Mouse (Mus musculus) embryonic facial prominence, embryonic 11.5 days (tissue): ENCODE data around the gene Col1a2. TPM values are rescaled to one million over a fixed set of nuclear protein-coding genes. Genes with fewer than 3 reads are reported as not detected.
A peak's percentile ranks its signal among the peaks of the same experiment; 100 is the strongest.

ENCODE experiments used
- ATAC-seq: fragments of 200-750 bp; cut with Nextera tagmentation; replicated peaks from 2 replicates; pipeline ENCODE4 v1.8.0; 2017; ENCODE audit warnings: low read depth; ENCODE audit not compliant: insufficient number of reproducible peaks, low FRiP score, low TSS enrichment
- DNase-seq: peaks from one replicate; pipeline ENCODE4 v3.0.0-alpha.2; 2015; ENCODE audit warnings: low spot score
- H3K27ac ChIP-seq: fragments of 300-500 bp; sonication (generic); replicated peaks from 2 replicates; pipeline ENCODE4 v1.5.1; 2014; ENCODE audit warnings: mild to moderate bottlenecking, low read depth, low read length, control low read depth
- H3K27me3 ChIP-seq: fragments of 300-500 bp; sonication (generic); 2 replicates; pipeline ENCODE4 v1.6.1; 2014; ENCODE audit warnings: mild to moderate bottlenecking, low read length, moderate library complexity, mixed read lengths; ENCODE audit not compliant: control insufficient read depth, insufficient read depth
- H3K36me3 ChIP-seq: fragments of 300-500 bp; sonication (generic); replicated peaks from 2 replicates; pipeline ENCODE4 v1.6.1; 2014; ENCODE audit warnings: low read depth, mild to moderate bottlenecking, low read length, moderate library complexity, mixed read lengths; ENCODE audit not compliant: control insufficient read depth, insufficient read depth
- H3K4me1 ChIP-seq: fragments of 300-500 bp; sonication (generic); 2 replicates; pipeline ENCODE4 v1.6.1; 2014; ENCODE audit warnings: low read length, mixed read lengths; ENCODE audit not compliant: control insufficient read depth, insufficient read depth
- H3K4me2 ChIP-seq: fragments of 300-500 bp; sonication (generic); 2 replicates; pipeline ENCODE4 v1.6.1; 2014; ENCODE audit warnings: low read depth, mild to moderate bottlenecking, control low read depth, low read length, moderate library complexity
- H3K4me3 ChIP-seq: fragments of 300-500 bp; sonication (generic); 2 replicates; pipeline ENCODE4 v1.5.1; 2014; ENCODE audit warnings: low read depth, low read length, control low read depth
- H3K9ac ChIP-seq: fragments of 300-500 bp; sonication (generic); replicated peaks from 2 replicates; pipeline ENCODE4 v1.6.1; 2014; ENCODE audit warnings: mild to moderate bottlenecking, control low read depth, low read length
- H3K9me3 ChIP-seq: fragments of 300-500 bp; sonication (generic); replicated peaks from 2 replicates; pipeline ENCODE4 v1.6.1; 2016; ENCODE audit warnings: mild to moderate bottlenecking, low read length, inconsistent platforms, mixed read lengths; ENCODE audit not compliant: control insufficient read depth
- WGBS: fragments of 180-500 bp; shearing (Covaris S2); extraction: QIAGEN DNeasy Blood & Tissue Kit; methylation state at CpG from one replicate; pipeline ENCODE4 v1.1.7; 2014; 5-methylcytosine and 5-hydroxymethylcytosine counted together
- polyA plus RNA-seq: library from polyadenylated mRNA; unstranded; fragments of >200 nt; fragmentation: Nextera tagmentation; extraction: Ambion mirVana; gene quantifications from 2 replicates; pipeline ENCODE4 v1.2.1, GENCODE M21; 2014

Gene Col1a2
- polyA plus RNA-seq, 1 experiment from 2014 or later, result 225 TPM

GRCm38 (mm10) chr6:4528439-4528838 lies 23.8 kb downstream of the Col1a2 start:
- no peak overlapping the region for H3K4me3 ChIP-seq
- no peak for ATAC-seq
- WGBS, result 89% methylated on average over 7 of the region's 7 CpGs
- H3K4me2 ChIP-seq, result no peak overlapping the region
- no peak for DNase-seq
- H3K27me3 ChIP-seq, result no peaks in the 10 kb centered on the region
- H3K27ac ChIP-seq, result no peak overlapping the region
- H3K4me1 ChIP-seq, result no peaks in the 10 kb centered on the region
- peaks cover 10% of the 10 kb centered on the region for H3K36me3 ChIP-seq
- no peaks in the 10 kb centered on the region for H3K9me3 ChIP-seq
- no peak overlapping the region for H3K9ac ChIP-seq

- ATAC-seq (no peak), DNase-seq (no peak)
- Histone ChIP-seq H3K36me3 (peaks cover 16% of the 10 kb centered on the region), H3K4me1 (no peaks in the 10 kb centered on the region), H3K9me3 (no peaks in the 10 kb centered on the region), H3K4me3 (no peak overlapping the region), H3K27ac (no peak overlapping the region), H3K9ac (no peak overlapping the region), H3K4me2 (no peak overlapping the region), H3K27me3 (no peaks in the 10 kb centered on the region)
- WGBS, result 81% methylated on average over 4 of the region's 4 CpGs
Measured at GRCm38 (mm10) chr6:4530986-4531385, 26.4 kb downstream of the Col1a2 start.

- no peak overlapping the region for H3K4me2 ChIP-seq
- H3K9ac ChIP-seq, result no peak overlapping the region
- H3K27me3 ChIP-seq, result no peaks in the 10 kb centered on the region
- H3K9me3 ChIP-seq, result no peaks in the 10 kb centered on the region
- no peak overlapping the region for H3K27ac ChIP-seq
- ATAC-seq (no peak), DNase-seq (no peak)
- peaks cover 16% of the 10 kb centered on the region for H3K36me3 ChIP-seq
- no peak overlapping the region for H3K4me3 ChIP-seq
- WGBS, result 82% methylated on average over 1 of the region's 1 CpGs
- no peaks in the 10 kb centered on the region for H3K4me1 ChIP-seq
Measured at GRCm38 (mm10) chr6:4532898-4533297, 28.3 kb downstream of the Col1a2 start.

- Histone ChIP-seq H3K27me3 (no peaks in the 10 kb centered on the region), H3K4me1 (no peaks in the 10 kb centered on the region), H3K4me2 (no peak overlapping the region), H3K36me3 (peaks cover 17% of the 10 kb centered on the region), H3K27ac (no peak overlapping the region), H3K4me3 (no peak overlapping the region), H3K9ac (no peak overlapping the region), H3K9me3 (no peaks in the 10 kb centered on the region)
- ATAC-seq (no peak), DNase-seq (no peak)
- WGBS, result 85% methylated on average over 8 of the region's 8 CpGs
Measured at GRCm38 (mm10) chr6:4534462-4535079, 30.0 kb downstream of the Col1a2 start.

GRCm38 (mm10) chr6:4541926-4542715 lies 37.5 kb downstream of the Col1a2 start:
- Histone ChIP-seq H3K4me1 (no peaks in the 10 kb centered on the region), H3K4me3 (no peak overlapping the region), H3K9me3 (no peaks in the 10 kb centered on the region), H3K4me2 (no peak overlapping the region), H3K27me3 (no peaks in the 10 kb centered on the region), H3K9ac (no peak overlapping the region), H3K36me3 (peaks cover 11% of the 10 kb centered on the region), H3K27ac (no peak overlapping the region)
- ATAC-seq, result no peak
- WGBS, result 88% methylated on average over 7 of the region's 7 CpGs
- DNase-seq, result no peak

GRCm38 (mm10) chr6:4544554-4544953 lies 39.9 kb downstream of the Col1a2 start:
- Histone ChIP-seq H3K9ac (no peak overlapping the region), H3K36me3 (peaks cover 4% of the 10 kb centered on the region; the same call in 1 of the 2 replicates), H3K27ac (no peak overlapping the region), H3K4me2 (no peak overlapping the region), H3K9me3 (no peaks in the 10 kb centered on the region), H3K4me3 (no peak overlapping the region), H3K27me3 (no peaks in the 10 kb centered on the region), H3K4me1 (no peaks in the 10 kb centered on the region)
- WGBS, result 45% methylated on average over 6 of the region's 6 CpGs
- DNase-seq, result peak; percentile 60
- no peak for ATAC-seq

- Histone ChIP-seq H3K9me3 (no peaks in the 10 kb centered on the region), H3K9ac (no peak overlapping the region), H3K27ac (no peak overlapping the region), H3K36me3 (0 out of 2 replicates have a peak, but pooled peaks cover 3% of the 10 kb centered on the region), H3K4me3 (no peak overlapping the region), H3K27me3 (no peaks in the 10 kb centered on the region), H3K4me2 (no peak overlapping the region), H3K4me1 (no peaks in the 10 kb centered on the region)
- DNase-seq (peak; percentile 80), ATAC-seq (no peak)
- 46% methylated on average over 8 of the region's 8 CpGs for WGBS
Measured at GRCm38 (mm10) chr6:4545727-4546126, 41.1 kb downstream of the Col1a2 start.

GRCm38 (mm10) chr6:4548894-4549293 lies 44.3 kb downstream of the Col1a2 start:
- H3K27me3 ChIP-seq, result no peaks in the 10 kb centered on the region
- 72% methylated on average over 4 of the region's 4 CpGs for WGBS
- no peak overlapping the region for H3K27ac ChIP-seq
- DNase-seq (no peak), ATAC-seq (no peak)
- H3K9me3 ChIP-seq, result no peaks in the 10 kb centered on the region
- no peaks in the 10 kb centered on the region for H3K36me3 ChIP-seq
- H3K4me1 ChIP-seq, result no peaks in the 10 kb centered on the region
- no peak overlapping the region for H3K4me3 ChIP-seq
- H3K9ac ChIP-seq, result no peak overlapping the region
- no peak overlapping the region for H3K4me2 ChIP-seq
